Comparison of ENCODE assay signal across 9 mouse cellular contexts in genomic region chr14:76951450-76951849, GRCm38 (mm10).
DNase-seq lines count a peak whose midpoint lies in the region; ATAC-seq and TF ChIP-seq lines count a peak whose summit lies in the region.
"Had no signal": no experiment of that assay in that cellular context is flagged by ENCODE, and none has a peak within 500 bp of the region (broad histone marks: within the 10 kb centered on the region; RNA-seq: fewer than 3 reads in every experiment).

No protein-coding gene starts in this region.

- H3K4me2 ChIP-seq in midbrain, embryonic 16.5 days (ENCODE audit: low read length), result no peak overlapping the region
- H3K4me2 ChIP-seq: limb, embryonic 12.5 days had no signal

- TF ChIP-seq POLR2A in thymus, adult 2 months (IDR thresholded peaks at IDR 0.05; ENCODE audit: control insufficient read depth, extremely low read depth, insufficient read depth, low read length, poor library complexity), result no peak

- intact Hi-C loops in gastrocnemius, adult 2 months (cut with DNase I), result no loop called here

- H3K4me3 ChIP-seq in heart, embryonic 10.5 days, result no peak overlapping the region
- H3K4me3 ChIP-seq in gastrocnemius, adult 2 months, result no peak overlapping the region
- H3K4me3 ChIP-seq in midbrain, embryonic 16.5 days (ENCODE audit: low read depth, low read length), result no peak overlapping the region
- H3K4me3 ChIP-seq in thymus, adult 2 months (ENCODE audit: control insufficient read depth, insufficient read depth, low read length), result no peak overlapping the region
- H3K4me3 ChIP-seq: limb, embryonic 12.5 days had no signal

- H3K27me3 ChIP-seq in heart, embryonic 10.5 days (ENCODE audit: insufficient read depth, poor library complexity, severe bottlenecking), result no peaks in the 10 kb centered on the region
- no peaks in the 10 kb centered on the region for H3K27me3 ChIP-seq in midbrain, embryonic 16.5 days (ENCODE audit: control insufficient read depth, insufficient read depth, low read depth, low read length)
- H3K27me3 ChIP-seq in thymus, adult 2 months (ENCODE audit: control insufficient read depth, insufficient read depth, low read length), result no peaks in the 10 kb centered on the region
- H3K27me3 ChIP-seq: limb, embryonic 12.5 days had no signal

- no peak for TF ChIP-seq CTCF in gastrocnemius, adult 2 months (IDR thresholded peaks at IDR 0.05)
- TF ChIP-seq CTCF in thymus, adult 2 months (IDR thresholded peaks at IDR 0.05; ENCODE audit: borderline replicate concordance, control insufficient read depth, extremely low read depth, insufficient read depth, low read length, poor library complexity), result no peak

- WGBS in heart, embryonic 10.5 days, result 67% methylated on average over 4 of the region's 4 CpGs
- 68% methylated on average over 4 of the region's 4 CpGs for WGBS in midbrain, embryonic 16.5 days
- WGBS in thymus, adult 2 months, result 81% methylated on average over 4 of the region's 4 CpGs

- no peak overlapping the region for H3K27ac ChIP-seq in heart, embryonic 10.5 days
- H3K27ac ChIP-seq in gastrocnemius, adult 2 months, result peak overlapping the region; percentile 2; the same call in 1 of the 2 replicates
- no peak overlapping the region for H3K27ac ChIP-seq in midbrain, embryonic 16.5 days (ENCODE audit: low read length)
- H3K27ac ChIP-seq in thymus, adult 2 months (ENCODE audit: control insufficient read depth, insufficient read depth, low read length), result no peak overlapping the region
- H3K27ac ChIP-seq: limb, embryonic 12.5 days had no signal

- peak; percentile 70 to 88 for DNase-seq in heart, adult 18-20 months
- DNase-seq in heart, embryonic 10.5 days (ENCODE audit: low spot score), result no peak
- DNase-seq in adipocyte (ENCODE audit: low spot score), result peak; percentile 87
- peak; percentile 80 for DNase-seq in gastrocnemius, adult 2 months
- DNase-seq in left cerebral cortex, adult 8-10 months (ENCODE audit: low spot score in 2 of 2), result peak; percentile 24 to 69
- DNase-seq in right cerebral cortex, postnatal 4 days, result peak; percentile 10
- DNase-seq in thymus, adult 2 months, result no peak

- no peaks in the 10 kb centered on the region for H3K9me3 ChIP-seq in heart, embryonic 10.5 days
- H3K9me3 ChIP-seq in midbrain, embryonic 16.5 days (replicated peaks; ENCODE audit: control insufficient read depth, low read length, poor library complexity, severe bottlenecking), result no peaks in the 10 kb centered on the region
- H3K9me3 ChIP-seq: limb, embryonic 12.5 days had no signal

- no peak overlapping the region for H3K9ac ChIP-seq in midbrain, embryonic 16.5 days (ENCODE audit: low read depth, low read length)
- H3K9ac ChIP-seq: limb, embryonic 12.5 days had no signal

- no peak for ATAC-seq in midbrain, embryonic 16.5 days

- no peaks in the 10 kb centered on the region for H3K36me3 ChIP-seq in heart, embryonic 10.5 days
- no peaks in the 10 kb centered on the region for H3K36me3 ChIP-seq in midbrain, embryonic 16.5 days (ENCODE audit: control insufficient read depth, insufficient read depth, low read length)
- H3K36me3 ChIP-seq in thymus, adult 2 months (ENCODE audit: control insufficient read depth, insufficient read depth, low read length), result no peaks in the 10 kb centered on the region
- H3K36me3 ChIP-seq: limb, embryonic 12.5 days had no signal

- peaks cover 20% of the 10 kb centered on the region for H3K4me1 ChIP-seq in heart, embryonic 10.5 days
- H3K4me1 ChIP-seq in midbrain, embryonic 16.5 days (ENCODE audit: control insufficient read depth, insufficient read depth, low read length), result peaks cover 12% of the 10 kb centered on the region
- H3K4me1 ChIP-seq in thymus, adult 2 months (replicated peaks; ENCODE audit: control insufficient read depth, insufficient read depth, low read length), result no peaks in the 10 kb centered on the region

Comparison
In these comparisons a context has a peak if more than half of its experiments do, and no peak if none do; other contexts are left out.
1. DNase-seq: peak in heart, adult 18-20 months (2 of 2), adipocyte (single experiment), gastrocnemius, adult 2 months (single experiment), left cerebral cortex, adult 8-10 months (2 of 2) and right cerebral cortex, postnatal 4 days (single experiment); none in heart, embryonic 10.5 days (single experiment) and thymus, adult 2 months (single experiment).